8 mouse cellular contexts compared by ENCODE assay signal in genomic region chr8:79028541-79029395, GRCm38 (mm10). TPM values are rescaled to one million over a fixed set of nuclear protein-coding genes. Genes with fewer than 3 reads are reported as not detected.
DNase-seq lines count a peak whose midpoint lies in the region; ATAC-seq and TF ChIP-seq lines count a peak whose summit lies in the region.

No protein-coding gene starts in this region.

- H3K9ac ChIP-seq in embryonic facial prominence, embryonic 14.5 days (ENCODE audit: low read depth, low read length), result peak overlapping the region; percentile 98
- peak overlapping the region; percentile 100 for H3K9ac ChIP-seq in heart, embryonic 14.5 days (ENCODE audit: low read length)
- peak overlapping the region; percentile 54 for H3K9ac ChIP-seq in liver, embryonic 15.5 days

- no peak for TF ChIP-seq CTCF in C2C12 (IDR thresholded peaks at IDR 0.05; ENCODE audit: control insufficient read depth, insufficient read depth, insufficient read length)
- TF ChIP-seq CTCF in olfactory bulb, adult 2 months (IDR thresholded peaks at IDR 0.05; ENCODE audit: insufficient read depth, low read depth, low read length), result no peak

- H3K4me2 ChIP-seq in embryonic facial prominence, embryonic 14.5 days (ENCODE audit: low read depth, low read length), result peak overlapping the region; percentile 82
- peak overlapping the region; percentile 68 for H3K4me2 ChIP-seq in heart, embryonic 14.5 days (ENCODE audit: low read length)
- H3K4me2 ChIP-seq in liver, embryonic 15.5 days, result peak overlapping the region; percentile 71

- no peaks in the 10 kb centered on the region for H3K36me3 ChIP-seq in C2C12 (ENCODE audit: control insufficient read depth, insufficient read depth)
- H3K36me3 ChIP-seq in embryonic facial prominence, embryonic 14.5 days (ENCODE audit: control insufficient read depth, insufficient read depth, low read length), result no peaks in the 10 kb centered on the region
- H3K36me3 ChIP-seq in heart, embryonic 14.5 days (ENCODE audit: control insufficient read depth, insufficient read depth, low read length), result no peaks in the 10 kb centered on the region
- H3K36me3 ChIP-seq in liver, embryonic 15.5 days (replicated peaks), result no peaks in the 10 kb centered on the region

- H3K27ac ChIP-seq in embryonic facial prominence, embryonic 14.5 days (replicated peaks; ENCODE audit: low read depth, low read length), result peak overlapping the region; percentile 100
- H3K27ac ChIP-seq in heart, embryonic 14.5 days (replicated peaks in 1 of 2; ENCODE audit: control insufficient read depth in 1 of 2, insufficient read depth in 1 of 2, low read depth in 2 of 2, low read length in 2 of 2), result peak overlapping the region; percentile 99 to 100
- H3K27ac ChIP-seq in liver, embryonic 15.5 days (replicated peaks), result peak overlapping the region; percentile 81
- H3K27ac ChIP-seq in olfactory bulb, adult 2 months (ENCODE audit: insufficient read depth, low read depth, low read length), result peak overlapping the region; percentile 94

- peak overlapping the region; percentile 60 for H3ac ChIP-seq in C2C12 (ENCODE audit: control insufficient read depth, insufficient read length, low read depth)

- peak; percentile 76 for DNase-seq in adrenal gland, postnatal 14 days
- DNase-seq in embryonic facial prominence, embryonic 14.5 days (ENCODE audit: low spot score), result peak; percentile 71
- peak; percentile 52 for DNase-seq in kidney, postnatal 10 days
- peak; percentile 47 to 66 for DNase-seq in thymus, postnatal 10 days (ENCODE audit: low spot score in 2 of 2)

- peak; percentile 30 for ATAC-seq in embryonic facial prominence, embryonic 14.5 days (ENCODE audit: low read depth)
- peak; percentile 20; the same call in 1 of the 2 replicates for ATAC-seq in heart, embryonic 14.5 days (ENCODE audit: insufficient number of reproducible peaks, insufficient read depth, low FRiP score, low read depth)
- ATAC-seq in liver, embryonic 15.5 days (ENCODE audit: insufficient read depth), result peak; percentile 20; the same call in 1 of the 2 replicates

- no peaks in the 10 kb centered on the region for H3K27me3 ChIP-seq in C2C12 (ENCODE audit: control insufficient read depth, insufficient read depth, insufficient read length)
- H3K27me3 ChIP-seq in embryonic facial prominence, embryonic 14.5 days (replicated peaks; ENCODE audit: control insufficient read depth, insufficient read depth, low read length), result no peaks in the 10 kb centered on the region
- no peaks in the 10 kb centered on the region for H3K27me3 ChIP-seq in heart, embryonic 14.5 days (ENCODE audit: control insufficient read depth, insufficient read depth, low read length)
- peaks cover 65% of the 10 kb centered on the region for H3K27me3 ChIP-seq in liver, embryonic 15.5 days

- peak overlapping the region; percentile 96 for H3K4me3 ChIP-seq in C2C12 (ENCODE audit: insufficient read depth, poor library complexity, severe bottlenecking)
- H3K4me3 ChIP-seq in embryonic facial prominence, embryonic 14.5 days (ENCODE audit: low read depth, low read length), result peak overlapping the region; percentile 87
- peak overlapping the region; percentile 89 to 96 for H3K4me3 ChIP-seq in heart, embryonic 14.5 days (ENCODE audit: control insufficient read depth in 1 of 2, insufficient read depth in 1 of 2, low read depth in 1 of 2, low read length in 2 of 2)
- H3K4me3 ChIP-seq in liver, embryonic 15.5 days (replicated peaks), result peak overlapping the region; percentile 64
- peak overlapping the region; percentile 63 for H3K4me3 ChIP-seq in olfactory bulb, adult 2 months (ENCODE audit: insufficient read depth, low read depth, low read length)

- H3K79me2 ChIP-seq in C2C12 (ENCODE audit: control insufficient read depth, insufficient read depth), result peaks cover 54% of the 10 kb centered on the region

- no peak for TF ChIP-seq POLR2A in olfactory bulb, adult 2 months (IDR thresholded peaks at IDR 0.05; ENCODE audit: insufficient read depth, low read depth, low read length)

- H3K4me1 ChIP-seq in embryonic facial prominence, embryonic 14.5 days (ENCODE audit: control insufficient read depth, insufficient read depth, low read length), result peaks cover 23% of the 10 kb centered on the region
- peaks cover 3 to 26% of the 10 kb centered on the region in 2 experiments for H3K4me1 ChIP-seq in heart, embryonic 14.5 days (ENCODE audit: control insufficient read depth in 2 of 2, insufficient read depth in 2 of 2, low read length in 2 of 2)
- 0 out of 2 replicates have a peak, but pooled peaks cover 2% of the 10 kb centered on the region for H3K4me1 ChIP-seq in liver, embryonic 15.5 days (replicated peaks)
- peaks cover 3% of the 10 kb centered on the region; the same call in 1 of the 2 replicates for H3K4me1 ChIP-seq in olfactory bulb, adult 2 months (ENCODE audit: control insufficient read depth, insufficient read depth, low read length)

- H3K9me3 ChIP-seq in embryonic facial prominence, embryonic 14.5 days (ENCODE audit: control insufficient read depth, low read length), result no peaks in the 10 kb centered on the region
- H3K9me3 ChIP-seq in heart, embryonic 14.5 days (ENCODE audit: control insufficient read depth, low read length), result no peaks in the 10 kb centered on the region
- no peaks in the 10 kb centered on the region for H3K9me3 ChIP-seq in liver, embryonic 15.5 days (replicated peaks)

- WGBS in embryonic facial prominence, embryonic 14.5 days, result 0% methylated on average over 32 of the region's 56 CpGs
- WGBS in heart, embryonic 14.5 days, result under 1% methylated on average over 44 of the region's 56 CpGs
- WGBS in liver, embryonic 15.5 days (ENCODE audit: insufficient replicate concordance), result under 1% methylated on average over 49 of the region's 56 CpGs
- under 1% methylated on average over 54 of the region's 56 CpGs for WGBS in olfactory bulb, adult 2 months

- peaks cover 27% of the 10 kb centered on the region for H3K79me3 ChIP-seq in C2C12 (ENCODE audit: low read depth)

TF ChIP-seq in C2C12, 6 proteins besides CTCF, POLR2A, EP300 and RAD21:
- TF ChIP-seq FOSL1 (IDR thresholded peaks at IDR 0.05; ENCODE audit: insufficient read depth, low read length, poor library complexity, severe bottlenecking), result no peak
- TF ChIP-seq MYOD1 (IDR thresholded peaks at IDR 0.05; ENCODE audit: control insufficient read depth, insufficient read length, low read depth), result no peak

RNA-seq across cellular contexts. Expression of gene Zfp827, which starts 0.5 kb away (rescaled TPM):
- polyA plus RNA-seq in C2C12 (2012; fragmentation: generic; extraction: Trizol), result 7.6 TPM
- total RNA-seq in adrenal gland, postnatal 14 days (2021), result 15.3 and 17.1 TPM in 2 replicates
- 11.8 and 12.3 TPM in 2 replicates for polyA plus RNA-seq in embryonic facial prominence, embryonic 14.5 days (2014; fragmentation: Nextera tagmentation; extraction: Ambion mirVana)
- polyA plus RNA-seq in heart, embryonic 14.5 days (2014; fragmentation: Nextera tagmentation; extraction: Ambion mirVana), result 9.2 and 10.2 TPM in 2 replicates
- polyA plus RNA-seq in liver, embryonic 15.5 days (2015; fragmentation: Nextera tagmentation; extraction: Ambion mirVana), result 0.47 and 0.55 TPM in 2 replicates
- polyA plus RNA-seq in olfactory bulb, adult 2 months (2012; ENCODE audit: insufficient read depth, insufficient read length, low replicate concordance, missing spikeins), result not detected in 2 replicates

Comparison
In these comparisons a context has a peak if more than half of its experiments do, and no peak if none do; other contexts are left out.
1. Peak in every context shown above with its lines: DNase-seq, ATAC-seq, H3K4me3 ChIP-seq and H3K27ac ChIP-seq.